8 mouse cellular contexts compared by ENCODE assay signal in genomic region chr12:111691346-111691872, GRCm38 (mm10). TPM values are rescaled to one million over a fixed set of nuclear protein-coding genes. Genes with fewer than 3 reads are reported as not detected.
DNase-seq lines count a peak whose midpoint lies in the region; ATAC-seq lines count a peak whose summit lies in the region.

No protein-coding gene starts in this region.

- no peaks in the 10 kb centered on the region for H3K36me3 ChIP-seq in heart, embryonic 15.5 days
- no peaks in the 10 kb centered on the region for H3K36me3 ChIP-seq in heart, embryonic 16.5 days (ENCODE audit: control insufficient read depth, insufficient read depth)
- H3K36me3 ChIP-seq in neural tube, embryonic 11.5 days (ENCODE audit: control insufficient read depth, insufficient read depth, low read length), result no peaks in the 10 kb centered on the region

- intact Hi-C loops in heart, postnatal 14 days (cut with DNase I), result no loop called here

- no peak for ATAC-seq in heart, embryonic 15.5 days (replicated peaks; ENCODE audit: insufficient number of reproducible peaks, insufficient read depth, low FRiP score, low read depth)
- peak; percentile 89 for ATAC-seq in activated CD4-positive, CD25-positive, alpha-beta regulatory T cell, adult 4 months
- ATAC-seq in heart, embryonic 16.5 days (replicated peaks; ENCODE audit: extremely low read depth, insufficient read depth, low FRiP score), result no peak
- ATAC-seq in neural tube, embryonic 11.5 days (ENCODE audit: insufficient read depth, low FRiP score, low TSS enrichment), result peak; percentile 20; the same call in 1 of the 2 replicates

- no peak overlapping the region for H3K9ac ChIP-seq in heart, embryonic 15.5 days
- H3K9ac ChIP-seq in heart, embryonic 16.5 days (ENCODE audit: low read length), result peak overlapping the region; percentile 16; the same call in 1 of the 2 replicates
- H3K9ac ChIP-seq in neural tube, embryonic 11.5 days (ENCODE audit: low read length), result peak overlapping the region; percentile 18; the same call in 1 of the 2 replicates

- H3K4me3 ChIP-seq in heart, embryonic 15.5 days, result no peak overlapping the region
- H3K4me3 ChIP-seq in heart, embryonic 16.5 days (ENCODE audit: low read length), result no peak overlapping the region
- no peak overlapping the region for H3K4me3 ChIP-seq in neural tube, embryonic 11.5 days (ENCODE audit: low read depth, low read length)

- H3K9me3 ChIP-seq in heart, embryonic 15.5 days (replicated peaks), result no peaks in the 10 kb centered on the region
- no peaks in the 10 kb centered on the region for H3K9me3 ChIP-seq in heart, embryonic 16.5 days (replicated peaks; ENCODE audit: control insufficient read depth, low read length)
- H3K9me3 ChIP-seq in neural tube, embryonic 11.5 days (ENCODE audit: control insufficient read depth, low read length), result no peaks in the 10 kb centered on the region

- 28% methylated on average over 5 of the region's 5 CpGs for WGBS in heart, embryonic 15.5 days
- WGBS in heart, embryonic 16.5 days, result 20% methylated on average over 5 of the region's 5 CpGs
- 5% methylated on average over 5 of the region's 5 CpGs for WGBS in neural tube, embryonic 11.5 days

- H3K27ac ChIP-seq in heart, embryonic 15.5 days, result 0 out of 2 replicates have a peak overlapping the region, but pooled peaks have one; percentile 40
- no peak overlapping the region for H3K27ac ChIP-seq in heart, embryonic 16.5 days (ENCODE audit: low read length)
- H3K27ac ChIP-seq in neural tube, embryonic 11.5 days (ENCODE audit: low read depth, low read length), result peak overlapping the region; percentile 92

- no peak overlapping the region for H3K4me2 ChIP-seq in heart, embryonic 15.5 days
- H3K4me2 ChIP-seq in heart, embryonic 16.5 days (ENCODE audit: low read depth, low read length), result no peak overlapping the region
- H3K4me2 ChIP-seq in neural tube, embryonic 11.5 days (ENCODE audit: low read depth), result 0 out of 2 replicates have a peak overlapping the region, but pooled peaks have one; percentile 14

- no peaks in the 10 kb centered on the region for H3K27me3 ChIP-seq in heart, embryonic 15.5 days
- H3K27me3 ChIP-seq in heart, embryonic 16.5 days (ENCODE audit: control insufficient read depth, insufficient read depth, low read length), result no peaks in the 10 kb centered on the region
- H3K27me3 ChIP-seq in neural tube, embryonic 11.5 days (ENCODE audit: control insufficient read depth, insufficient read depth, low read length), result no peaks in the 10 kb centered on the region

- DNase-seq in heart, postnatal 14 days, result no peak
- DNase-seq in lung, adult 18-20 months, result peak; percentile 35 to 46
- peak; percentile 77 for DNase-seq in neural tube, embryonic 11.5 days (ENCODE audit: low spot score)
- no peak for DNase-seq in urinary bladder, postnatal 14 days (ENCODE audit: low spot score)
- DNase-seq in gastrocnemius, adult 18-20 months (ENCODE audit: low spot score), result no peak

- H3K4me1 ChIP-seq in heart, embryonic 15.5 days (replicated peaks), result peaks cover 74% of the 10 kb centered on the region
- peaks cover 66% of the 10 kb centered on the region for H3K4me1 ChIP-seq in heart, embryonic 16.5 days (ENCODE audit: control insufficient read depth, insufficient read depth, low read length)
- peaks cover 65% of the 10 kb centered on the region for H3K4me1 ChIP-seq in neural tube, embryonic 11.5 days (ENCODE audit: control insufficient read depth, insufficient read depth, low read length)

RNA-seq across cellular contexts. Expression of gene Trmt61a, which starts 13.5 kb away (rescaled TPM):
- 6.1 and 9.0 TPM in 2 replicates for polyA plus RNA-seq in heart, embryonic 15.5 days (2015; fragmentation: Nextera tagmentation; extraction: Ambion mirVana)
- 1 to 10 TPM; 3.3 to 4.7 TPM for total RNA-seq in heart, postnatal 14 days (2021)
- polyA plus RNA-seq in activated CD4-positive, CD25-positive, alpha-beta regulatory T cell, adult 4 months (2017; shearing (Covaris generic)), result 1 to 10 TPM; 2.7 to 4.3 TPM
- 7.7 and 8.5 TPM in 2 replicates for polyA plus RNA-seq in heart, embryonic 16.5 days (2015; fragmentation: Nextera tagmentation; extraction: Ambion mirVana)
- polyA plus RNA-seq in neural tube, embryonic 11.5 days (2014; fragmentation: Nextera tagmentation; extraction: Ambion mirVana), result 5.8 and 6.6 TPM in 2 replicates
- total RNA-seq in gastrocnemius, adult 18-20 months (2021), result 1 to 10 TPM; 2.4 to 3.9 TPM

RNA-seq across cellular contexts. Expression of gene Ckb, which starts 19.3 kb away (rescaled TPM):
- polyA plus RNA-seq in heart, embryonic 15.5 days (2015; fragmentation: Nextera tagmentation; extraction: Ambion mirVana), result 315 and 319 TPM in 2 replicates
- 100 to 1,000 TPM in 1 of 2 experiments, 10 to 100 TPM in 1; 98.4 to 117 TPM for total RNA-seq in heart, postnatal 14 days (2021)
- 10 to 100 TPM; 21.3 to 26.2 TPM for polyA plus RNA-seq in activated CD4-positive, CD25-positive, alpha-beta regulatory T cell, adult 4 months (2017; shearing (Covaris generic))
- 388 and 414 TPM in 2 replicates for polyA plus RNA-seq in heart, embryonic 16.5 days (2015; fragmentation: Nextera tagmentation; extraction: Ambion mirVana)
- 2,083 and 2,271 TPM in 2 replicates for polyA plus RNA-seq in neural tube, embryonic 11.5 days (2014; fragmentation: Nextera tagmentation; extraction: Ambion mirVana)
- 10 to 100 TPM in 1 of 2 experiments, 1 to 10 TPM in 1; 5.9 to 12.2 TPM for total RNA-seq in gastrocnemius, adult 18-20 months (2021)

RNA-seq across cellular contexts. Expression of gene Bag5, which starts 21.6 kb away (rescaled TPM):
- 36.2 and 39.9 TPM in 2 replicates for polyA plus RNA-seq in heart, embryonic 15.5 days (2015; fragmentation: Nextera tagmentation; extraction: Ambion mirVana)
- 10 to 100 TPM; 22.6 to 22.7 TPM for total RNA-seq in heart, postnatal 14 days (2021)
- 10 to 100 TPM; 30.2 to 32.4 TPM for polyA plus RNA-seq in activated CD4-positive, CD25-positive, alpha-beta regulatory T cell, adult 4 months (2017; shearing (Covaris generic))
- polyA plus RNA-seq in heart, embryonic 16.5 days (2015; fragmentation: Nextera tagmentation; extraction: Ambion mirVana), result 40.9 and 42.9 TPM in 2 replicates
- 58.8 and 60.0 TPM in 2 replicates for polyA plus RNA-seq in neural tube, embryonic 11.5 days (2014; fragmentation: Nextera tagmentation; extraction: Ambion mirVana)
- 10 to 100 TPM; 16.0 to 16.9 TPM for total RNA-seq in gastrocnemius, adult 18-20 months (2021)

RNA-seq across cellular contexts. Expression of gene Apopt1, which starts 21.7 kb away (rescaled TPM):
- polyA plus RNA-seq in heart, embryonic 15.5 days (2015; fragmentation: Nextera tagmentation; extraction: Ambion mirVana), result 41.3 and 41.5 TPM in 2 replicates
- 10 to 100 TPM; 36.9 to 37.0 TPM for total RNA-seq in heart, postnatal 14 days (2021)
- polyA plus RNA-seq in activated CD4-positive, CD25-positive, alpha-beta regulatory T cell, adult 4 months (2017; shearing (Covaris generic)), result 10 to 100 TPM; 72.7 to 78.9 TPM
- polyA plus RNA-seq in heart, embryonic 16.5 days (2015; fragmentation: Nextera tagmentation; extraction: Ambion mirVana), result 40.2 and 43.9 TPM in 2 replicates
- polyA plus RNA-seq in neural tube, embryonic 11.5 days (2014; fragmentation: Nextera tagmentation; extraction: Ambion mirVana), result 53.1 and 53.4 TPM in 2 replicates
- 10 to 100 TPM; 40.5 to 43.5 TPM for total RNA-seq in gastrocnemius, adult 18-20 months (2021)

Comparison
In these comparisons a context has a peak if more than half of its experiments do, and no peak if none do; other contexts are left out.
1. ATAC-seq: peak in activated CD4-positive, CD25-positive, alpha-beta regulatory T cell, adult 4 months (single experiment) and neural tube, embryonic 11.5 days (single experiment); none in heart, embryonic 15.5 days (single experiment) and heart, embryonic 16.5 days (single experiment).
2. DNase-seq: peak in lung, adult 18-20 months (2 of 2) and neural tube, embryonic 11.5 days (single experiment); none in heart, postnatal 14 days (0 of 2), urinary bladder, postnatal 14 days (single experiment) and gastrocnemius, adult 18-20 months (single experiment).
3. RNA of gene Ckb, which starts 19.3 kb away (polyA plus RNA-seq): 2,083 to 2,271 TPM in neural tube, embryonic 11.5 days, 388 to 414 TPM in heart, embryonic 16.5 days and 315 to 319 TPM in heart, embryonic 15.5 days; 21.3 to 26.2 TPM in activated CD4-positive, CD25-positive, alpha-beta regulatory T cell, adult 4 months; every median in the first group is over 10 times any median in the second.